Mouse (Mus musculus) liver, embryonic 14.5 days (tissue): ENCODE results near the gene Aoc1.

Source experiments
- CTCF ChIP-seq: IDR thresholded peaks from 2 replicates; pipeline ENCODE4 v1.5.1; 2016; ENCODE audit warnings: antibody characterized with exemption, low read depth, control low read depth
- EP300 ChIP-seq: IDR thresholded peaks from 2 replicates; pipeline ENCODE4 v1.6.1; 2016; ENCODE audit warnings: antibody characterized with exemption, low read depth

DNA sequence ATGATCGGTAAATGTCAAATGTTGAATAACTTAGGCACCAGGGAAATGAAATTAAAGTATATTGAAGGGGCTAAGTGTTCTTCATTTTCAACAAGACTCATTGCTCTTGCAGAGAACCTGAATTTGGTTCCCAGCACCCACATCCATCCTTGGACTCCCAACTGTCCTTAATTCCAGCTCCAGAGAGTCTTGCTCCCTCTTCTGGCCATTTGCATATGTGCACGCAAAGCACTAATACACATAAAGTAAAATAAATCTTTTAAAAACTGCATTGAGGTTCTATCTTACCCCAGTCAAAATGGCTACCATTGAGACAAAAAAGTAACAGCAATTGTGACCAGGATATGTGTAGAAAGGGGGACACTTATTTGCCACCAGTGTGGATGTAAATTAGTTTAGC is 18.5 kb upstream of the Aoc1 start:
- TF ChIP-seq EP300 (no peak), CTCF (peak; percentile 11; the same call in 1 of the 2 replicates)
